Mouse (Mus musculus): ENCODE results near the gene Lrp2bp. TPM values are rescaled to one million over a fixed set of nuclear protein-coding genes. Genes with fewer than 3 reads are reported as not detected.

Lrp2bp gene
- total and polyA plus RNA-seq, 3 experiments = 0.40 TPM; not detected in 2

DNA sequence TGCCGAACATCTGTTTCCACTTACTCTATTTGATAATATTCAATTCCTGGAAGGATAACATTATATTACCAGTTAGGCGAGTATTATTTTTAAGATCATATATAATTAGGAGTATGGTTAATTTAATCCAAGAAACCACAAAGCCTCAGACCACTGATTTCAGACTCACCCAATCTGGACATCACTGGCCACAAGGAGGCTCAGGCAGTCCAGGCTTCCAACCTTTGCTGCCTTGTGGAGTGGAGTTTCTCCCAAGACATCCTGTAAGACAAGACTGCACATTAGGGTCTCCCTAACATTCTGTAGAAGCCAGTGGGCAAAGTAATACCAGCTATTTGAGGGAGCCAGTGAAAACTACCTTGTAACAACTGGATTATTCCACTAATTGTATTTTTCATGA is 875 bp upstream of the Lrp2bp start:
- Histone ChIP-seq H3K27ac (ENCODE audit: control insufficient read depth, low read depth, low read length) (no peak overlapping the region), H3K79me2 (ENCODE audit: control insufficient read depth, insufficient read depth, low read length, poor library complexity) (peaks cover 8% of the 10 kb centered on the region), H3K4me3 (ENCODE audit: control insufficient read depth in 1 of 2, insufficient read depth in 1 of 2, low read depth in 2 of 2, low read length in 2 of 2) (peak overlapping the region; percentile 45 to 71; a peak in 3 of 4 replicates), H3K36me3 (ENCODE audit: control insufficient read depth in 1 of 2, insufficient read depth in 2 of 2, low read length in 2 of 2) (peaks cover 23 to 26% of the 10 kb centered on the region in 2 experiments), H3K9ac (ENCODE audit: control insufficient read depth, low read depth, low read length, poor library complexity, severe bottlenecking) (peak overlapping the region; percentile 37; the same call in 1 of the 2 replicates), H3K27me3 (ENCODE audit: control insufficient read depth in 1 of 2, insufficient read depth in 2 of 2, low read length in 2 of 2) (no peaks in the 10 kb centered on the region), H3K4me1 (ENCODE audit: control insufficient read depth in 1 of 2, insufficient read depth in 2 of 2, low read length in 2 of 2) (peaks cover 11 to 19% of the 10 kb centered on the region in 2 experiments; a peak in 3 of 4 replicates), H3K9me3 (replicated peaks; ENCODE audit: insufficient read depth, low read length) (no peaks in the 10 kb centered on the region)
- no peak for DNase-seq (ENCODE audit: low read depth, low spot score)
- TF ChIP-seq CHD2 (IDR thresholded peaks at IDR 0.05; ENCODE audit: low read length) = no peak
- no peak for TF ChIP-seq GATA1 (IDR thresholded peaks at IDR 0.05; ENCODE audit: low read depth, low read length)
- no peak for TF ChIP-seq UBTF (IDR thresholded peaks at IDR 0.05; ENCODE audit: borderline replicate concordance, insufficient read depth, low read depth, low read length)
- no peak for TF ChIP-seq MXI1 (IDR thresholded peaks at IDR 0.05; ENCODE audit: low read depth, low read length)
- TF ChIP-seq KAT2A (conservative IDR thresholded peaks at IDR 0.05; ENCODE audit: low read depth, low read length) = no peak
- TF ChIP-seq TCF12 (IDR thresholded peaks at IDR 0.05; ENCODE audit: low read depth, low read length) = no peak
- no peak for TF ChIP-seq MEF2A (IDR thresholded peaks at IDR 0.05; ENCODE audit: extremely low read depth, insufficient replicate concordance, low read depth, low read length, poor library complexity, severe bottlenecking)
- no peak for TF ChIP-seq MYC (IDR thresholded peaks at IDR 0.05; ENCODE audit: low read depth, low read length)
- no peak for TF ChIP-seq ZMIZ1 (IDR thresholded peaks at IDR 0.05; ENCODE audit: low read depth, low read length)
- no peak for TF ChIP-seq MYB (IDR thresholded peaks at IDR 0.05; ENCODE audit: low read depth, low read length)

GRCm38 (mm10) chr8:45999784-46000705 is 942 bp downstream of the Lrp2bp start:
- Histone ChIP-seq H3K4me1 (ENCODE audit: control insufficient read depth in 1 of 2, insufficient read depth in 2 of 2, low read length in 2 of 2) (peaks cover 11 to 20% of the 10 kb centered on the region in 2 experiments; a peak in 3 of 4 replicates), H3K9me3 (replicated peaks; ENCODE audit: insufficient read depth, low read length) (no peaks in the 10 kb centered on the region), H3K27me3 (ENCODE audit: control insufficient read depth in 1 of 2, insufficient read depth in 2 of 2, low read length in 2 of 2) (no peaks in the 10 kb centered on the region), H3K4me3 (ENCODE audit: control insufficient read depth in 1 of 2, insufficient read depth in 1 of 2, low read depth in 2 of 2, low read length in 2 of 2) (peak overlapping the region; percentile 71 to 86), H3K27ac (ENCODE audit: control insufficient read depth, low read depth, low read length) (peak overlapping the region; percentile 74), H3K9ac (ENCODE audit: control insufficient read depth, low read depth, low read length, poor library complexity, severe bottlenecking) (peak overlapping the region; percentile 75), H3K36me3 (ENCODE audit: control insufficient read depth in 1 of 2, insufficient read depth in 2 of 2, low read length in 2 of 2) (peaks cover 19 to 24% of the 10 kb centered on the region in 2 experiments; a peak in 3 of 4 replicates), H3K79me2 (ENCODE audit: control insufficient read depth, insufficient read depth, low read length, poor library complexity) (peaks cover 8% of the 10 kb centered on the region)
- peak; percentile 99 for DNase-seq (ENCODE audit: low read depth, low spot score)
- TF ChIP-seq HCFC1 (IDR thresholded peaks at IDR 0.05; ENCODE audit: low read depth, low read length) = peak; percentile 76
- TF ChIP-seq GABPA (IDR thresholded peaks at IDR 0.05; ENCODE audit: low read depth, low read length) = no peak
- peak; percentile 96 for TF ChIP-seq NRF1 (IDR thresholded peaks at IDR 0.05; ENCODE audit: insufficient read depth, low read depth, low read length, poor library complexity, severe bottlenecking)
- peak; percentile 85 for TF ChIP-seq MAX (IDR thresholded peaks at IDR 0.05; ENCODE audit: low read length)
- TF ChIP-seq NELFE (IDR thresholded peaks at IDR 0.05; ENCODE audit: low read depth, low read length) = peak; percentile 76
- TF ChIP-seq SIN3A (IDR thresholded peaks at IDR 0.05; ENCODE audit: low read length) = peak; percentile 98
- no peak for TF ChIP-seq MAFK (IDR thresholded peaks at IDR 0.05; ENCODE audit: borderline replicate concordance, low read depth, low read length)
- TF ChIP-seq SMC3 (IDR thresholded peaks at IDR 0.05; ENCODE audit: low read depth, low read length) = no peak
- no peak for TF ChIP-seq CTCF (IDR thresholded peaks at IDR 0.05 in 2 of 3, conservative IDR thresholded peaks at IDR 0.05 in 1 of 3; ENCODE audit: control insufficient read depth in 1 of 3, insufficient read depth in 1 of 3, low read depth in 2 of 3, low read length in 3 of 3, poor library complexity in 1 of 3, severe bottlenecking in 1 of 3)
- peak; percentile 95 for TF ChIP-seq ZMIZ1 (IDR thresholded peaks at IDR 0.05; ENCODE audit: low read depth, low read length)
- no peak for TF ChIP-seq RAD21 (IDR thresholded peaks at IDR 0.05; ENCODE audit: low read depth, low read length)
- TF ChIP-seq USF1 (IDR thresholded peaks at IDR 0.05; ENCODE audit: low read depth, low read length) = peak; percentile 39; the same call in 1 of the 2 replicates
- TF ChIP-seq E2F4 (IDR thresholded peaks at IDR 0.05; ENCODE audit: borderline replicate concordance, low read depth, low read length) = 0 out of 2 replicates have a peak, but pooled peaks have one; percentile 48
- 0 out of 2 replicates have a peak, but pooled peaks have one; percentile 11 for TF ChIP-seq POLR2AphosphoS5 (IDR thresholded peaks at IDR 0.05; ENCODE audit: borderline replicate concordance, low read depth, low read length)
- TF ChIP-seq ELF1 (IDR thresholded peaks at IDR 0.05; ENCODE audit: low read depth, low read length) = no peak
- peak; percentile 62; the same call in 1 of the 2 replicates for TF ChIP-seq TCF12 (IDR thresholded peaks at IDR 0.05; ENCODE audit: low read depth, low read length)
- TF ChIP-seq CHD2 (IDR thresholded peaks at IDR 0.05; ENCODE audit: low read length) = no peak
- TF ChIP-seq KAT2A (conservative IDR thresholded peaks at IDR 0.05; ENCODE audit: low read depth, low read length) = no peak; the same call in 1 of the 2 replicates
- peak; percentile 55; the same call in 1 of the 2 replicates for TF ChIP-seq MYC (IDR thresholded peaks at IDR 0.05; ENCODE audit: low read depth, low read length)
- TF ChIP-seq EP300 (IDR thresholded peaks at IDR 0.05; ENCODE audit: low read depth in 1 of 2, low read length in 2 of 2) = peak in 1 of 2 experiments; percentile 45; a peak in 1 of 4 replicates
- peak; percentile 75 to 80 for TF ChIP-seq POLR2A (IDR thresholded peaks at IDR 0.05; ENCODE audit: control insufficient read depth in 1 of 2, insufficient read depth in 1 of 2, low read depth in 1 of 2, low read length in 2 of 2, poor library complexity in 1 of 2)
- TF ChIP-seq TBP (IDR thresholded peaks at IDR 0.05; ENCODE audit: low read depth, low read length) = peak; percentile 86
- no peak for TF ChIP-seq MYB (IDR thresholded peaks at IDR 0.05; ENCODE audit: low read depth, low read length)
